ENCODE assay signal across 20 mouse cellular contexts in the genomic region with DNA sequence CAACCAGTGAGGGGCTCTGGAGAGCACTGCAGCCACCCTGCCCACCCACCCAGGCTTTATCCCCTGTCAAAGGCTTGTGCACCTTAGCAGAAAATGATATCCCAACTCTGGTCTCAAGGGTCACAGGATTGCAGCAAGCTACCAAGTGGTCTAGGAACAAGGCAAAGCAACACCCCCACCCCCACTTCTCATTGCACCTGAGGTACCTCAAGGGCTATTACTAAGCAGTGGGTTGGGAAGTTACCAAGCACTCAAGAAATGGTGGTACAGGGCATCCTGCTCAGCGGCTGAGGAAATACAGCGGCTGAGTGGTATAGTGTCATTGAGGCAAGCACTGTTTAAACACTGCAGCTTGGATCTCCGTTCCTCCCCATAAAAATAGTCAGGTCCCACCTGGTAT. TPM values are rescaled to one million over a fixed set of nuclear protein-coding genes. Genes with fewer than 3 reads are reported as not detected.
A peak's percentile ranks its signal among the peaks of the same experiment; 100 is the strongest.
DNase-seq lines count a peak whose midpoint lies in the region; ATAC-seq and TF ChIP-seq lines count a peak whose summit lies in the region.
"Had no signal": no experiment of that assay in that cellular context is flagged by ENCODE, and none has a peak within 500 bp of the region (broad histone marks: within the 10 kb centered on the region; RNA-seq: fewer than 3 reads in every experiment).

No protein-coding gene starts in this region.

- H3K4me2 ChIP-seq in lung, embryonic 16.5 days (ENCODE audit: low read depth, low read length) = no peak overlapping the region
- H3K4me2 ChIP-seq in lung, postnatal 0 days (replicated peaks; ENCODE audit: low read depth, low read length) = no peak overlapping the region

- peaks cover 4% of the 10 kb centered on the region; the same call in 1 of the 2 replicates for H3K4me1 ChIP-seq in lung, embryonic 16.5 days (replicated peaks; ENCODE audit: control insufficient read depth, insufficient read depth, low read length)
- no peaks in the 10 kb centered on the region for H3K4me1 ChIP-seq in lung, adult 2 months (ENCODE audit: control insufficient read depth, insufficient read depth, low read length)
- H3K4me1 ChIP-seq in lung, postnatal 0 days (ENCODE audit: insufficient read depth, low read depth, low read length) = no peaks in the 10 kb centered on the region; the same call in 1 of the 2 replicates

- 61% methylated on average over 3 of the region's 3 CpGs for WGBS in lung, embryonic 16.5 days
- WGBS in lung, adult 2 months = 77% methylated on average over 3 of the region's 3 CpGs
- WGBS in lung, postnatal 0 days = 61% methylated on average over 3 of the region's 3 CpGs

- TF ChIP-seq EP300 in lung, postnatal 0 days (IDR thresholded peaks at IDR 0.05) = no peak

- no peaks in the 10 kb centered on the region for H3K9me3 ChIP-seq in lung, embryonic 16.5 days (ENCODE audit: control insufficient read depth, low read length)
- no peaks in the 10 kb centered on the region for H3K9me3 ChIP-seq in lung, postnatal 0 days (ENCODE audit: low read length)
- H3K9me3 ChIP-seq: G1E had no signal

- no peak overlapping the region for H3K9ac ChIP-seq in lung, embryonic 16.5 days (ENCODE audit: low read length)
- no peak overlapping the region for H3K9ac ChIP-seq in lung, postnatal 0 days (replicated peaks; ENCODE audit: low read depth)

- ATAC-seq in lung, embryonic 16.5 days (ENCODE audit: low read depth) = 0 out of 2 replicates have a peak, but pooled peaks have one; percentile 15
- peak; percentile 68 for ATAC-seq in lung, postnatal 0 days
- ATAC-seq: activated CD4-positive, CD25-positive, alpha-beta regulatory T cell, adult 4 months; CD4-positive, CD25-positive, alpha-beta regulatory T cell, adult 4 months; Patski had no signal

- DNase-seq in lung, adult 2 months = no peak
- peak; percentile 62 for DNase-seq in lung, postnatal 0 days (ENCODE audit: low spot score)
- no peak for DNase-seq in lung, postnatal 14 days
- DNase-seq in lung, postnatal 36 days = peak; percentile 47
- no peak for DNase-seq in lung, postnatal 10 days
- DNase-seq: adrenal gland, adult 2 months; adrenal gland, adult 8-10 months; adrenal gland, postnatal 10 days; adrenal gland, postnatal 14 days; adrenal gland, postnatal 25 days; adrenal gland, postnatal 36 days; B cell, adult 2 months; cerebellum, adult 11 months; cerebellum, adult 11-12 months; cerebellum, adult 18-20 months had no signal

- H3K27ac ChIP-seq in lung, embryonic 16.5 days (ENCODE audit: low read length) = no peak overlapping the region
- H3K27ac ChIP-seq in lung, postnatal 0 days (ENCODE audit: low read length) = no peak overlapping the region

- no peaks in the 10 kb centered on the region for H3K36me3 ChIP-seq in lung, embryonic 16.5 days (ENCODE audit: control insufficient read depth, insufficient read depth, low read length)
- H3K36me3 ChIP-seq in lung, postnatal 0 days (ENCODE audit: insufficient read depth, low read length) = no peaks in the 10 kb centered on the region
- H3K36me3 ChIP-seq: G1E had no signal

- H3K27me3 ChIP-seq in lung, embryonic 16.5 days (ENCODE audit: control insufficient read depth, insufficient read depth, low read depth, low read length) = no peaks in the 10 kb centered on the region
- H3K27me3 ChIP-seq in lung, postnatal 0 days (replicated peaks; ENCODE audit: insufficient read depth, low read length) = no peaks in the 10 kb centered on the region

- H3K4me3 ChIP-seq in lung, embryonic 16.5 days (ENCODE audit: low read length) = no peak overlapping the region
- H3K4me3 ChIP-seq in lung, adult 2 months (replicated peaks; ENCODE audit: extremely low read depth, low read depth, low read length) = no peak overlapping the region
- no peak overlapping the region for H3K4me3 ChIP-seq in lung, postnatal 0 days (ENCODE audit: low read depth, low read length)

- TF ChIP-seq POLR2A in lung, adult 2 months (IDR thresholded peaks at IDR 0.05; ENCODE audit: borderline replicate concordance, extremely low read depth, low read depth, low read length) = no peak

- TF ChIP-seq CTCF in lung, adult 2 months (IDR thresholded peaks at IDR 0.05; ENCODE audit: insufficient read depth, low read length) = no peak
- TF ChIP-seq CTCF in lung, postnatal 0 days (IDR thresholded peaks at IDR 0.05) = no peak

RNA-seq across cellular contexts. Expression of a gene that starts 50.1 kb away (rescaled TPM):
- polyA plus RNA-seq in lung, embryonic 16.5 days (2015; fragmentation: Nextera tagmentation; extraction: Ambion mirVana) = 2.8 and 2.9 TPM in 2 replicates
- 20.7 and 27.1 TPM in 2 replicates for polyA plus RNA-seq in lung, adult 2 months (2012; rRNA removed)
- polyA plus RNA-seq in lung, postnatal 0 days (2015; fragmentation: Nextera tagmentation; extraction: Ambion mirVana) = 6.9 and 7.2 TPM in 2 replicates

Comparison
In these comparisons a context has a peak if more than half of its experiments do, and no peak if none do; other contexts are left out.
1. DNase-seq: peak in lung, postnatal 0 days (single experiment) and lung, postnatal 36 days (single experiment); none in lung, adult 2 months (single experiment), lung, postnatal 14 days (single experiment) and lung, postnatal 10 days (single experiment).